Mouse (Mus musculus): ENCODE data around the gene Gm7971. TPM values are rescaled to one million over a fixed set of nuclear protein-coding genes. Genes with fewer than 3 reads are reported as not detected.
"Not testable (repeated sequence)": the region's sequence is repeated elsewhere in the genome, so short reads cannot be mapped to it uniquely, and the experiment has no call there.

Gene Gm7971
- polyA plus RNA-seq (2016; fragmentation: Nextera tagmentation; extraction: Ambion mirVana): not detected in 2 replicates

GRCm38 (mm10) chr5:95594775-95595174, at the start of gene Gm7971:
Gene Gm7971 (minus strand): TSS chr5:95594875.
- not testable (repeated sequence) for H3K27ac ChIP-seq (replicated peaks); H3K27me3 ChIP-seq (replicated peaks; ENCODE audit: low read depth, poor library complexity, severe bottlenecking); H3K4me3 ChIP-seq; DNase-seq (ENCODE audit: low spot score); H3K4me1 ChIP-seq; H3K36me3 ChIP-seq (replicated peaks); H3K9me3 ChIP-seq
- no CpG with 5 or more reads among the region's 1 CpGs for WGBS

Other genes starting within 250 kb of the Gm7971 start
- gene D5Ertd577e, start 138.1 kb downstream of the Gm7971 start, polyA plus RNA-seq (2016; fragmentation: Nextera tagmentation; extraction: Ambion mirVana): not detected in 2 replicates
- not detected in 2 replicates for gene Gm3286, start 84.1 kb downstream of the Gm7971 start, polyA plus RNA-seq (2016; fragmentation: Nextera tagmentation; extraction: Ambion mirVana)
- not detected in 2 replicates for gene Gm7978, start 141.3 kb upstream of the Gm7971 start, polyA plus RNA-seq (2016; fragmentation: Nextera tagmentation; extraction: Ambion mirVana)
- not detected in 2 replicates for gene Gm7982, start 147.1 kb upstream of the Gm7971 start, polyA plus RNA-seq (2016; fragmentation: Nextera tagmentation; extraction: Ambion mirVana)
- not detected in 2 replicates for gene E330014E10Rik, start 181.1 kb upstream of the Gm7971 start, polyA plus RNA-seq (2016; fragmentation: Nextera tagmentation; extraction: Ambion mirVana)